Mouse (Mus musculus) C2C12 (cell line): Measurements from ENCODE around the gene Nrp1.

Source experiments
- CEBPB ChIP-seq: IDR thresholded peaks from one replicate; pipeline ENCODE4 v1.6.1; 2011; ENCODE audit warnings: low read depth, mild to moderate bottlenecking, control low read depth, moderate library complexity
- CTCF ChIP-seq: IDR thresholded peaks from one replicate; pipeline ENCODE4 v1.5.1; 2011; ENCODE audit not compliant: control insufficient read depth, insufficient read depth, insufficient read length
- MAX ChIP-seq: IDR thresholded peaks from one replicate; pipeline ENCODE4 v1.6.1; 2011; ENCODE audit warnings: mild to moderate bottlenecking, control low read depth
- MYOD1 ChIP-seq: IDR thresholded peaks from one replicate; pipeline ENCODE4 v1.6.1; 2011; ENCODE audit warnings: low read depth; ENCODE audit not compliant: control insufficient read depth, insufficient read length
- USF1 ChIP-seq: IDR thresholded peaks from one replicate; pipeline ENCODE4 v1.6.1; 2011; ENCODE audit warnings: low read depth, mild to moderate bottlenecking, control low read depth, moderate library complexity

- TF ChIP-seq USF1, result no peak
- no peak for TF ChIP-seq CTCF
- TF ChIP-seq CEBPB, result no peak
- TF ChIP-seq MYOD1, result no peak
- no peak for TF ChIP-seq MAX
These were observed 26.0 kb downstream of the Nrp1 start for GRCm38 (mm10) chr8:128384366-128384765.
